Mouse (Mus musculus): ENCODE results near the gene Nmt1.
A peak's percentile ranks its signal among the peaks of the same experiment; 100 is the strongest.

The Nmt1 gene

GRCm38 (mm10) chr11:103028176-103028891 is at the start of gene Nmt1, which contains the start of gene Dcakd:
Gene Nmt1 (plus strand): TSS chr11:103028190.
Gene Dcakd (minus strand): TSS chr11:103028333.
- peak; percentile 97 for DNase-seq (ENCODE audit: low spot score)

GRCm38 (mm10) chr11:102981151-102981890 is 46.7 kb upstream of the Nmt1 start:
- no peak for DNase-seq (ENCODE audit: low spot score)

- no peak for DNase-seq (ENCODE audit: low spot score)
These were observed 43.9 kb upstream of the Nmt1 start for GRCm38 (mm10) chr11:102984086-102984485.

- DNase-seq (ENCODE audit: low spot score), result no peak
These were observed 43.4 kb upstream of the Nmt1 start for GRCm38 (mm10) chr11:102984615-102985014.

GRCm38 (mm10) chr11:102985160-102985559 is 42.8 kb upstream of the Nmt1 start:
- no peak for DNase-seq (ENCODE audit: low spot score)

- no peak for DNase-seq (ENCODE audit: low spot score)
These were observed 38.3 kb upstream of the Nmt1 start for GRCm38 (mm10) chr11:102989641-102990151.

- no peak for DNase-seq (ENCODE audit: low spot score)
These were observed 37.8 kb upstream of the Nmt1 start for GRCm38 (mm10) chr11:102990152-102990663.

- DNase-seq (ENCODE audit: low spot score), result no peak
These were observed 36.3 kb upstream of the Nmt1 start for GRCm38 (mm10) chr11:102991681-102992080.

- DNase-seq (ENCODE audit: low spot score), result no peak
These were observed 35.0 kb upstream of the Nmt1 start for GRCm38 (mm10) chr11:102992940-102993339.

- no peak for DNase-seq (ENCODE audit: low spot score)
These were observed 34.5 kb upstream of the Nmt1 start for GRCm38 (mm10) chr11:102993420-102994029.

- DNase-seq (ENCODE audit: low spot score), result no peak
These were observed 33.0 kb upstream of the Nmt1 start for GRCm38 (mm10) chr11:102994952-102995351.

- no peak for DNase-seq (ENCODE audit: low spot score)
These were observed 31.6 kb upstream of the Nmt1 start for GRCm38 (mm10) chr11:102996385-102996784.

- no peak for DNase-seq (ENCODE audit: low spot score)
These were observed 30.8 kb upstream of the Nmt1 start for GRCm38 (mm10) chr11:102996991-102997770.

GRCm38 (mm10) chr11:102998254-102998576 is 29.8 kb upstream of the Nmt1 start:
- no peak for DNase-seq (ENCODE audit: low spot score)

GRCm38 (mm10) chr11:102998577-102999316 is 29.2 kb upstream of the Nmt1 start:
- no peak for DNase-seq (ENCODE audit: low spot score)

GRCm38 (mm10) chr11:102999317-102999970 is 28.5 kb upstream of the Nmt1 start:
- DNase-seq (ENCODE audit: low spot score), result no peak

GRCm38 (mm10) chr11:103000111-103000510 is 27.9 kb upstream of the Nmt1 start:
- no peak for DNase-seq (ENCODE audit: low spot score)

- DNase-seq (ENCODE audit: low spot score), result no peak
These were observed 26.9 kb upstream of the Nmt1 start for GRCm38 (mm10) chr11:103001063-103001462.

GRCm38 (mm10) chr11:103003210-103003609 is 24.8 kb upstream of the Nmt1 start:
- peak; percentile 59 for DNase-seq (ENCODE audit: low spot score)

GRCm38 (mm10) chr11:103004852-103005251 is 23.1 kb upstream of the Nmt1 start:
- DNase-seq (ENCODE audit: low spot score), result no peak

Measured in layer of hippocampus, adult 9-10 months (tissue).